Mouse (Mus musculus) intestine, embryonic 14.5 days (tissue): Measurements from ENCODE around the gene Rsl24d1. TPM values are rescaled to one million over a fixed set of nuclear protein-coding genes. Genes with fewer than 3 reads are reported as not detected.
"Not testable (repeated sequence)": the region's sequence is repeated elsewhere in the genome, so short reads cannot be mapped to it uniquely, and the experiment has no call there.

Source experiments
- ATAC-seq: fragments of 200-750 bp; cut with Nextera tagmentation; replicated peaks from 2 replicates; pipeline ENCODE4 v1.8.0; 2017; ENCODE audit warnings: low read depth, moderate number of reproducible peaks, moderate TSS enrichment, moderate library complexity; ENCODE audit not compliant: low FRiP score, low TSS enrichment
- DNase-seq: peaks from one replicate; pipeline ENCODE4 v3.0.0-alpha.2; 2018; ENCODE audit warnings: low spot score
- H3K27ac ChIP-seq: fragments of 300-500 bp; sonication (generic); 2 replicates; pipeline ENCODE4 v1.5.1; 2014; ENCODE audit warnings: low read depth, mild to moderate bottlenecking, control low read depth
- H3K27me3 ChIP-seq: fragments of 300-500 bp; sonication (generic); replicated peaks from 2 replicates; pipeline ENCODE4 v1.6.1; 2014; ENCODE audit warnings: low read length, control low read depth; ENCODE audit not compliant: control insufficient read depth, insufficient read depth
- H3K36me3 ChIP-seq: fragments of 300-500 bp; sonication (generic); 2 replicates; pipeline ENCODE4 v1.6.1; 2014; ENCODE audit warnings: low read length, control low read depth; ENCODE audit not compliant: control insufficient read depth, insufficient read depth
- H3K4me1 ChIP-seq: fragments of 300-500 bp; sonication (generic); replicated peaks from 2 replicates; pipeline ENCODE4 v1.6.1; 2014; ENCODE audit warnings: low read length, control low read depth, mixed read lengths; ENCODE audit not compliant: control insufficient read depth, insufficient read depth
- H3K4me2 ChIP-seq: fragments of 300-500 bp; sonication (generic); 2 replicates; pipeline ENCODE4 v1.6.1; 2014; ENCODE audit warnings: low read length
- H3K4me3 ChIP-seq: fragments of 300-500 bp; sonication (generic); 2 replicates; pipeline ENCODE4 v1.5.1; 2014; ENCODE audit warnings: low read depth, low read length, control low read depth, mixed read lengths
- H3K9ac ChIP-seq: fragments of 300-500 bp; sonication (generic); 2 replicates; pipeline ENCODE4 v1.6.1; 2014; ENCODE audit warnings: mild to moderate bottlenecking, low read length
- H3K9me3 ChIP-seq: fragments of 300-500 bp; sonication (generic); 2 replicates; pipeline ENCODE4 v1.6.1; 2016; ENCODE audit warnings: low read length, control low read depth; ENCODE audit not compliant: control insufficient read depth
- WGBS: fragments of 180-500 bp; shearing (Covaris S2); extraction: QIAGEN DNeasy Blood & Tissue Kit; methylation state at CpG from one replicate; pipeline ENCODE4 v1.1.7; 2014; 5-methylcytosine and 5-hydroxymethylcytosine counted together
- polyA plus RNA-seq: library from polyadenylated mRNA; unstranded; fragments of >200 nt; fragmentation: Nextera tagmentation; extraction: Ambion mirVana; gene quantifications from 2 replicates; pipeline ENCODE4 v1.2.1, GENCODE M21; 2014

Rsl24d1 gene
- polyA plus RNA-seq, 1 experiment from 2014 or later = 121 TPM

DNA sequence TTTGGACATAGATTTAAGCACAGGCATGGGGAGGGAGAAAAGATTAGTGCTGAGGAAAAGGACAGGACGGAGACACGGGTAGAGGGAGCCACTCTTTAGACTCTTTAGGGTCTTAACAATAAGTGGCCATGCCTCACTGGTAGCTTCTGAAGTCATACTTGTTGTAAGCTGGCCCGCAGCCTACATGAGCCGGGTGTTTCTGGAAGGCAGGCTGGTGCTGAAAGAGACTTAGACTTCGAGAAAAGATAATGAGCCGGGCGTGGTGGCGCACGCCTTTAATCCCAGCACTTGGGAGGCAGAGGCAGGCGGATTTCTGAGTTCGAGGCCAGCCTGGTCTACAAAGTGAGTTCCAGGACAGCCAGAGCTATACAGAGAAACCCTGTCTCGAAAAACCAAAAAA lies 33.9 kb upstream of the Rsl24d1 start:
- not testable (repeated sequence) for H3K9me3 ChIP-seq, ATAC-seq, H3K4me1 ChIP-seq, H3K4me3 ChIP-seq, H3K27me3 ChIP-seq, H3K36me3 ChIP-seq, DNase-seq, H3K9ac ChIP-seq, H3K4me2 ChIP-seq, H3K27ac ChIP-seq
- 88% methylated on average over 11 of the region's 12 CpGs for WGBS

DNA sequence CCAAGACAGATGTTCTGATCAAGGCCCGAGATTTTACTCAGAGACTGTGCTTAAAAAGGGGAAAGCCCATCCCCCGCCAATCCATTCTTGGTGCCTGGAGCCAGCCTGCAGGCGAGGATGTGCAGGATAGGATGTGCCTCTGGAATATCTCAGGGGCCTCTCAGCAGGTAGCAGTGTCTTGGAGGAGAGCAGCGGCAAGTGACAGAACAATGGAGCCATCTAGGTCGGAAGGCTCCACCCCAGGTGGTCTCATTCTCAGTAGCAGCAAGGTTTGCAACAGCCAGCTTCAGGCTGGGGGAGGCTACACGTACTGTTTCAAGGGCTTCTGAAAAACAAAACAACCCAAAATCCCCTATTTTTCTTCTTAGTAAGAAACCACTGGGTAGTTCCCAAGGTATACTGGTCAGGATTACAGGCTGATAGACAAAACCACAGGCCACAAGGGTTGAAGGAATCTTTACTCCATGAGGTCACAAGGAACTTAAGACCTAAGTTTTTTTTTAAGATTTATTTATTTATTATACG lies 33.4 kb upstream of the Rsl24d1 start:
- Histone ChIP-seq H3K4me1 (no peaks in the 10 kb centered on the region), H3K27me3 (no peaks in the 10 kb centered on the region), H3K4me3 (no peak overlapping the region), H3K27ac (no peak overlapping the region), H3K36me3 (no peaks in the 10 kb centered on the region), H3K4me2 (no peak overlapping the region), H3K9me3 (no peaks in the 10 kb centered on the region), H3K9ac (no peak overlapping the region)
- DNase-seq (no peak), ATAC-seq (no peak)
- WGBS = 46% methylated on average over 7 of the region's 7 CpGs

DNA sequence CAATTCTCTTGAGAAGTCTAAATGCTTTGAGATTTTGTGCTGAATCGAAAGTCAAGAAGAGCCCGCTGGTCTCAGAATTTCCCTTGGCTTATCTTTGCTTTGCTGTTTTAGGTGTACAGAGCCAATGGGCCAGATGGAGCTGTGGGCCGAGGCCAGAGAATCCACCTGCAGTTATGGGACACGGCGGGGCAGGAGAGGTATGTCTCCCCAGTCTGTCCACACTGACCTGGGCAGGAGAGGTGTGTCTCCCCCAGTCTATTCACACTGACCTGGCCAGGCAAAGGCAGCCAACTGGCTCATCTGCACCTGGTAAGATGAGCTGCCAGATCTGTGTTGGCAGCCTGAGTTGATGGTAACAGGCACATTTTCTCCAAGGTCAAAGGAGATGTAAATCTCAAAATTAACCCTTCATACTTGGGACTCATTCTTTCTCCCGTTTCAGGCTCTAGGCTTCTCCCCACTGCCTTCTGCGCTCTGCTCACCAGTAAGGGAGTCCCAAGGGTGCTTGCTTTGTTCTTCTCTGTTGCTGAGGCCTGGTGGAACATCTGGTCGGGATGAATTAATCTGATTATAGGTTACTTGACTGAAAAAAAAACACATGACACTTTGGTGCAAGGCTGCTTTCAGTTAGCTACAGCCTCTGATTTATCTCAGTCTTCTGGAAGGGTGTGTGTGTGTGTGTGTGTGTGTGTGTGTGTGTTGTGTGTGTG lies 30.8 kb upstream of the Rsl24d1 start:
- Histone ChIP-seq H3K9me3 (no peaks in the 10 kb centered on the region), H3K4me2 (no peak overlapping the region), H3K27ac (no peak overlapping the region), H3K27me3 (no peaks in the 10 kb centered on the region), H3K9ac (no peak overlapping the region), H3K4me1 (no peaks in the 10 kb centered on the region), H3K4me3 (no peak overlapping the region), H3K36me3 (no peaks in the 10 kb centered on the region)
- 80% methylated on average over 8 of the region's 8 CpGs for WGBS
- ATAC-seq (no peak), DNase-seq (no peak)

DNA sequence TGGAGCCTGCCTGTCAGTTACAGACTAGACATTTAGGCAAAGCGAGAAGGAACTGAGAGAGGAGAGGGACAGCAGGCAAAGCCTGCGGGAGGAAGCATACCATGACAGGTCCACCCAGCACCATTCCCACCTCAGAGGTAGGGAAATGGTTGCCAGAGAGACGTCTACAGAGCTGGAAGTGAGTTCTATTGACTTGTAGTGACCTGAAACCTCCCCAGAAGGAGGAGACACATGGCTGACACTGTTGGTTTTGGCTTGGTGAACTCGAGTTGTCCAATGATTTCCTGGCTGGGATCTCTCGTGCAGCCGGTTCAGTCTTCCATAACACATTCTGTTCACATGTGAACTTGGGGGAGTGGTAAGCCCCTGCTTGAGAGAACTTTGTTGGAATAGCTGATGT lies 29.3 kb upstream of the Rsl24d1 start:
- Histone ChIP-seq H3K9ac (no peak overlapping the region), H3K27ac (no peak overlapping the region), H3K36me3 (no peaks in the 10 kb centered on the region), H3K4me2 (no peak overlapping the region), H3K27me3 (no peaks in the 10 kb centered on the region), H3K9me3 (no peaks in the 10 kb centered on the region), H3K4me3 (no peak overlapping the region), H3K4me1 (no peaks in the 10 kb centered on the region)
- WGBS = 68% methylated on average over 6 of the region's 6 CpGs
- ATAC-seq (no peak), DNase-seq (no peak)

DNA sequence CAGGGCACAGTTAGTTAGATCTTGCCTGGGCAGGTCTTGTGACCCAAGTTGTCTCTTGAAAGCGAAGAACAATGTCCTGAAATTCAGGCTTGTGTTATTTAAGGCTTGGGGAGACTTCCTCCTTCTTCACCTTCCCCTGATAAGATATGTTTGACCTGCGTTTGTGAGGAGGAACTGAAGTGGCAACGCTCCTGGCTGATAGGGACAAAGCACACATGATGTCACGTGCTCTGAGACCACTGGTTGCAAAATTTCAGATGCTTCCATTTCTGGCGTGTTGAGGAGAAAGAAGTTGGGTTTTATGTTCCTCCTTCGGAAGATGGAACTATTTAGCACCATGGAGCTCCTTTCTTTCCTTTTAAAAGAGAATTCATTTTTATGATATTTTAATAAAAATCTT lies 27.4 kb upstream of the Rsl24d1 start:
- ATAC-seq (no peak), DNase-seq (no peak)
- 80% methylated on average over 6 of the region's 6 CpGs for WGBS
- no peaks in the 10 kb centered on the region for H3K9me3 ChIP-seq
- H3K27ac ChIP-seq = no peak overlapping the region
- no peak overlapping the region for H3K9ac ChIP-seq
- no peaks in the 10 kb centered on the region for H3K36me3 ChIP-seq
- no peaks in the 10 kb centered on the region for H3K4me1 ChIP-seq
- no peaks in the 10 kb centered on the region for H3K27me3 ChIP-seq
- H3K4me2 ChIP-seq = no peak overlapping the region
- H3K4me3 ChIP-seq = no peak overlapping the region

DNA sequence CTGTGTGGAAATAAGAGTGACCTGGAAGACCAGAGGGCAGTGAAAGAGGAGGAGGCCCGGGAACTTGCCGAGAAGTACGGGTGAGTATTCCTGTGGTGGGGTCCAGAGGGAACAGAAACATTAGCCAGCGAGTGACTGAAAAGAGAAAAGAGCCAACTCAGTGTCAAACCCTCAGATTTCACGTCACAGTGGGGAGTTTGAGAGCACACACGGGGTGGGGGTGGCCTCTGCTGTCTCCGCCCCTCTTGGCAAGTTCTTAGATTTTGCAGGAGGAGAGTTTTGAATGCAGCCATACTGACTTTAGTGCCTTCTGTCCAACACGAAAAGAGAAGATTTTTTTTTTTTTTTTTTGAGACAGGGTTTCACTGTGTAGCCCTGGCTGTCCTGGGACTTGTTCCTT lies 26.1 kb upstream of the Rsl24d1 start:
- no peak overlapping the region for H3K4me2 ChIP-seq
- H3K9me3 ChIP-seq = no peaks in the 10 kb centered on the region
- H3K9ac ChIP-seq = no peak overlapping the region
- H3K4me1 ChIP-seq = no peaks in the 10 kb centered on the region
- no peaks in the 10 kb centered on the region for H3K27me3 ChIP-seq
- no peak overlapping the region for H3K27ac ChIP-seq
- ATAC-seq (no peak), DNase-seq (no peak)
- 61% methylated on average over 8 of the region's 8 CpGs for WGBS
- H3K4me3 ChIP-seq = no peak overlapping the region
- H3K36me3 ChIP-seq = no peaks in the 10 kb centered on the region

DNA sequence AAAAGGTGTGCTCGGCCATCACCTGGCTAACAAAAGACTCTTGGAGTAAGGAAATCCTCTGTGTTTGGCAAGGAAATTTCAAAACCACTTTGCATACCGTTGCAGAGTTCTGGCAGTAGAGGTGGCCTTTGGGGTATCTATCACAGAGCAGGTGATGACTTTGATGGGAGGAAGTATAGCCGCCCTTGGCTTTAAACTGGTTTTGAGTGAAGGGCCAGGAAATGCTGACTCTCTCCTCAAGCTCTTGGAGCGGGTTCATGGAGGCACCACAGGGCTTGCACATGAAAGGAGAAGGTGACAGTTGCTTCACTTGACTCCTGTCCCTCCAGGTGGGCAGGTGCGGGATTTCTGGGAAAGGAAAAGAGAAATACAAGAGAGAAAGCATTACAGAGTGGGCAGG lies 25.6 kb upstream of the Rsl24d1 start:
- no peak for DNase-seq
- Histone ChIP-seq H3K27me3 (no peaks in the 10 kb centered on the region), H3K9me3 (no peaks in the 10 kb centered on the region), H3K27ac (no peak overlapping the region), H3K4me3 (no peak overlapping the region), H3K36me3 (no peaks in the 10 kb centered on the region), H3K9ac (no peak overlapping the region), H3K4me1 (no peaks in the 10 kb centered on the region), H3K4me2 (no peak overlapping the region)
- 75% methylated on average over 5 of the region's 5 CpGs for WGBS
- no peak for ATAC-seq

DNA sequence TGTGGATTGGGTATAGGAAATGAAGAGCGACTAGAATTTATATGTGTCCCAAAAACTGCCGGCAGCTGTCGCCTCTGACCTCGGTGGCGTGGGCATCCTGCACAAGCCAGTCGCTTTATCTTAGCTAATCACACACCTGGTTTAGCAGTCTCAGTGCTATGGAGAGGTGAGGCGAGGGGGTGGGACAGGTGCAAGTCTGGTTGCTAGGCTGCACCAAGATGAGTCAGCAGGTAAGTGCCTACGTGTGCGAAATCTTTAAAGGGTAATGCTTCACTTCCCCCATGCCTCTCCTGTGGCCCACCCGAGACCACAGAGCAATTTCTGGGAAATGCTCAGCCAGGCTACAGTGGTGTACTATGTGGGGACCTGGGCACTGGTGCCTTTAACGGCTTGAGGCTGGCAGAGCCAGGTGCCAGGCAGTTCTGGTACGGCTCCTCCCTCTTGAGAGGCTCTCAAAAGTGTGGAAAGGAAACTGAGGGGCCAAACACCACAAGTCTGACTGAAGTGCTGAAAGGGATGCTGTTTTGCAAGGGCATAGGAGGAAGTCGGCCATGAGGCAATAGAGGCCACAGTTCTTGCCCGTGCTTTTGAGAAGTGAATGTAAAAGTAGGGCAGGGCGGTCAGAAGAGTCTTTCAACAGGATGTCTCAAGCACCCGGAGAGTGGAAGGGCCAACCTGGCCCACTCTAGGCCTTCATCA lies 23.9 kb upstream of the Rsl24d1 start:
- DNase-seq = no peak

More for the DNA sequence above, 23.9 kb upstream of the Rsl24d1 start:
- 65% methylated on average over 16 of the region's 16 CpGs for WGBS
- H3K9ac ChIP-seq = no peak overlapping the region
- no peak overlapping the region for H3K4me3 ChIP-seq
- H3K36me3 ChIP-seq = no peaks in the 10 kb centered on the region
- no peaks in the 10 kb centered on the region for H3K27me3 ChIP-seq
- H3K4me2 ChIP-seq = no peak overlapping the region
- H3K27ac ChIP-seq = no peak overlapping the region
- peak; percentile 67; the same call in 1 of the 2 replicates for ATAC-seq
- H3K9me3 ChIP-seq = no peaks in the 10 kb centered on the region
- H3K4me1 ChIP-seq = no peaks in the 10 kb centered on the region
